Mouse (Mus musculus): Measurements from ENCODE around the gene S1pr5. TPM values are rescaled to one million over a fixed set of nuclear protein-coding genes. Genes with fewer than 3 reads are reported as not detected.

Gene S1pr5
- polyA plus RNA-seq, 1 experiment from 2014 or later = 0.18 TPM

DNA sequence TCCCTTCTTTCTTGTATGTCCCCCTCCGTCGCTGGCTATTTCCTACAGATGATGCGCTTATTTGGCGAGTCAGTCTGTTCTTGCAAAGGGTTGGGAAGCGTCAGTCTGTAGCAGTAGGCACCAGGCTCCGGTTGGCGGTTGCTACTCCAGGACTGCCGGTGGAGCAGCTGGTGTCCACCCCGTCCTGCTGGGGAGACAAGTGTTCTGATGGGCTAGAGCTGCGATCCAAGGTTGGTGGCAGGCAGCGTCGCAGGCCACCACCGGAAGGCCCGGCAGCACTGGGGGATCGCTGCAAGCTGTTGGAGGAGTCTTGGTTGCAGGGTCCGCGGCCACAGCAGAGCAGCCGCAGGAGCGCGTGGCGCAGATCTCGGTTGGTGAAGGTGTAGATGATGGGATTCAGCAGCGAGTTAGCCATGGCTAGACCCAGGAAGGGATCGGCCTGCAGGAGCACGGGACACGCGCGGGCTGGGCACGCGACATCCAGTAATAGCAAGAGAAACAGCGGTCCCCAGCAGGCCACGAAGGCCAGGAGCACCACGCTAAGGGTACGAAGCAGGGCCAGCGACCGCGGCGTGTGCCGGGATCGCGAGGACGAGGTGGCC, 4.3 kb downstream of the S1pr5 start:
- H3K27me3 ChIP-seq (ENCODE audit: control insufficient read depth, insufficient read depth, low read length) = peaks cover 58% of the 10 kb centered on the region
- H3K36me3 ChIP-seq (ENCODE audit: control insufficient read depth, insufficient read depth, low read length) = no peaks in the 10 kb centered on the region
- peak overlapping the region; percentile 39 to 52 for H3K4me3 ChIP-seq (ENCODE audit: control insufficient read depth in 1 of 2, insufficient read depth in 1 of 2, low read depth in 1 of 2, low read length in 2 of 2)
- H3K4me1 ChIP-seq (ENCODE audit: control insufficient read depth in 2 of 2, insufficient read depth in 2 of 2, low read length in 2 of 2) = peaks cover 2 to 15% of the 10 kb centered on the region in 2 experiments; a peak in 2 of 4 replicates
- 0 out of 2 replicates have a peak, but pooled peaks cover 2% of the 10 kb centered on the region for H3K9me3 ChIP-seq (ENCODE audit: control insufficient read depth, low read length)
- no peak overlapping the region for H3K27ac ChIP-seq (replicated peaks in 1 of 2; ENCODE audit: control insufficient read depth in 1 of 2, insufficient read depth in 1 of 2, low read depth in 2 of 2, low read length in 2 of 2)
- ATAC-seq (ENCODE audit: insufficient number of reproducible peaks, insufficient read depth, low FRiP score, low read depth) = no peak
- WGBS = 5% methylated on average over 42 of the region's 42 CpGs
- peak overlapping the region; percentile 95 for H3K4me2 ChIP-seq (ENCODE audit: low read length)
- peak overlapping the region; percentile 58 for H3K9ac ChIP-seq (ENCODE audit: low read length)

DNA sequence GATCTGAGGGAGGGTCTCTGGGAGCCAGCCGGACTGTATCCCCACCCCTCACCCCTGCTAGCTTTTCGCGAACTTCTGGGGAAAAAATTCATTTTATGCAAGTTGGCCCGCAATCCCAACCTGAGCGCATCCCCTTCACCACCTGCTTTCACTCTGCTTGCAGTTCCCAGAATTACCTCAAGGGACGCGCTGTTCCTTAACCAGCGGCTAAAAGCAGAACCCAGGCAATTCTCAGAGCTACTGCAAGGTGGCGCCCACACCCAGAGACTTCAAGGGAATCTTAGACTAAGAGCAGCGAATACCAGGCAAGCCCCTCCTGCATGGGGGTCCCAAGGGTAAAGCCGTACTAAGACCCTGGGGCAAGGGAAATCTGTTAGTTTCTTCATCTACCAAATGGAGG, 6.9 kb downstream of the S1pr5 start:
- Histone ChIP-seq H3K4me2 (ENCODE audit: low read length) (no peak overlapping the region), H3K9ac (ENCODE audit: low read length) (no peak overlapping the region), H3K27ac (replicated peaks in 1 of 2; ENCODE audit: control insufficient read depth in 1 of 2, insufficient read depth in 1 of 2, low read depth in 2 of 2, low read length in 2 of 2) (no peak overlapping the region), H3K4me3 (ENCODE audit: control insufficient read depth in 1 of 2, insufficient read depth in 1 of 2, low read depth in 1 of 2, low read length in 2 of 2) (no peak overlapping the region), H3K27me3 (ENCODE audit: control insufficient read depth, insufficient read depth, low read length) (peaks cover 37% of the 10 kb centered on the region), H3K36me3 (ENCODE audit: control insufficient read depth, insufficient read depth, low read length) (peaks cover 7% of the 10 kb centered on the region), H3K4me1 (ENCODE audit: control insufficient read depth in 2 of 2, insufficient read depth in 2 of 2, low read length in 2 of 2) (peaks cover 9 to 25% of the 10 kb centered on the region in 2 experiments), H3K9me3 (ENCODE audit: control insufficient read depth, low read length) (0 out of 2 replicates have a peak, but pooled peaks cover 2% of the 10 kb centered on the region)
- WGBS = 10% methylated on average over 11 of the region's 11 CpGs
- no peak for ATAC-seq (ENCODE audit: insufficient number of reproducible peaks, insufficient read depth, low FRiP score, low read depth)

GRCm38 (mm10) chr9:21239465-21239848, 8.8 kb downstream of the S1pr5 start:
- H3K27me3 ChIP-seq (ENCODE audit: control insufficient read depth, insufficient read depth, low read length) = peaks cover 18% of the 10 kb centered on the region
- peak overlapping the region; percentile 83 for H3K4me2 ChIP-seq (ENCODE audit: low read length)
- H3K9ac ChIP-seq (ENCODE audit: low read length) = peak overlapping the region; percentile 98
- 0 out of 2 replicates have a peak, but pooled peaks cover 2% of the 10 kb centered on the region for H3K9me3 ChIP-seq (ENCODE audit: control insufficient read depth, low read length)
- H3K4me3 ChIP-seq (ENCODE audit: control insufficient read depth in 1 of 2, insufficient read depth in 1 of 2, low read depth in 1 of 2, low read length in 2 of 2) = peak overlapping the region; percentile 71 to 85
- peaks cover 9 to 22% of the 10 kb centered on the region in 2 experiments for H3K4me1 ChIP-seq (ENCODE audit: control insufficient read depth in 2 of 2, insufficient read depth in 2 of 2, low read length in 2 of 2)
- peak overlapping the region in 1 of 2 experiments; percentile 96; a peak in 3 of 4 replicates for H3K27ac ChIP-seq (replicated peaks in 1 of 2; ENCODE audit: control insufficient read depth in 1 of 2, insufficient read depth in 1 of 2, low read depth in 2 of 2, low read length in 2 of 2)
- WGBS = 37% methylated on average over 4 of the region's 4 CpGs
- peaks cover 24% of the 10 kb centered on the region for H3K36me3 ChIP-seq (ENCODE audit: control insufficient read depth, insufficient read depth, low read length)
- no peak for ATAC-seq (ENCODE audit: insufficient number of reproducible peaks, insufficient read depth, low FRiP score, low read depth)

DNA sequence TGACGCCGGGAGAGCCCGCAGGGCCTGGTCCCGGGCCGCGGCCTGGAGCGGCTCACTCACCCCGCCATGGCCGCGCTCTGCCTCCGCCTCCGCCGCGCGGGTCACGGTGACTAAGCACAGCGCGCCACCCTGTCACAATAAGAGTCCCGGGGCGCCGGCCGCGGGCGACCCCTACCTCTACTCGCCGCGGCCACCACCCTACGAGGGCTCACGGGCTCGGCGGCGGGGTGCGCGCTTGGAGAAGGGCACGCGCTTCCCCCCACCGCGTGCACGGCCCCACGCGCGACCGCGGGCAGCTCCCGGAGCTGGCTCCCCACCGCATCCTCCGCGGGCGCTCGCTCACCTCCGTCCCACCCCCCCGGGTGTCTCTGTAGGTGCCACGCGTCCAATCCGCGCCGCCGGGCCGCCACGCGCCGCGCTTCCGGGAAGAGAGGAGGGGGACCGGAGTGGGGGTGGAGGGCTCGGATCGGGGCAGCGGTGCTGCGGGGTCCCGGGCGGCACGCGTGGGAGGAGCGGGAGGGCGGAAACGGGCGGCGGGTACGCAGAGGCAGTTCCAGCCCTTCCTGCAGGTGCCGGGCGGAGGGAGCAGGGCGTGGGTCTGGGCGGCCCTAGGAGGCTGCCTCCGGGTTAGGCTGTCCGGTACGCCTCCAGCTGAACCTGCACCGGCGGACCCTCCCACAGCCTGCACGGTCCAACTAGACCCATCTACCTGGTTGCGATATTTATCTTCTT, 9.3 kb downstream of the S1pr5 start, which contains the start of gene Keap1:
Gene Keap1, minus strand, starts transcription at position 629 of the 732 bp plus-strand sequence.
- peak within 1 kb of the TSS; percentile 96 for H3K27ac ChIP-seq (replicated peaks in 1 of 2; ENCODE audit: control insufficient read depth in 1 of 2, insufficient read depth in 1 of 2, low read depth in 2 of 2, low read length in 2 of 2)
- peaks cover 12% of the 10 kb centered on the region for H3K27me3 ChIP-seq (ENCODE audit: control insufficient read depth, insufficient read depth, low read length)
- H3K4me3 ChIP-seq (ENCODE audit: control insufficient read depth in 1 of 2, insufficient read depth in 1 of 2, low read depth in 1 of 2, low read length in 2 of 2) = peak within 1 kb of the TSS; percentile 71 to 85
- H3K4me1 ChIP-seq (ENCODE audit: control insufficient read depth in 2 of 2, insufficient read depth in 2 of 2, low read length in 2 of 2) = peaks cover 9 to 17% of the 10 kb centered on the region in 2 experiments
- under 1% methylated on average over 76 of the region's 90 CpGs for WGBS
- H3K36me3 ChIP-seq (ENCODE audit: control insufficient read depth, insufficient read depth, low read length) = peaks cover 30% of the 10 kb centered on the region
- peak; percentile 82 for ATAC-seq (ENCODE audit: insufficient number of reproducible peaks, insufficient read depth, low FRiP score, low read depth)
- H3K9ac ChIP-seq (ENCODE audit: low read length) = peak within 1 kb of the TSS; percentile 98
- peak within 1 kb of the TSS; percentile 83 for H3K4me2 ChIP-seq (ENCODE audit: low read length)
- H3K9me3 ChIP-seq (ENCODE audit: control insufficient read depth, low read length) = 0 out of 2 replicates have a peak, but pooled peaks cover 2% of the 10 kb centered on the region

DNA sequence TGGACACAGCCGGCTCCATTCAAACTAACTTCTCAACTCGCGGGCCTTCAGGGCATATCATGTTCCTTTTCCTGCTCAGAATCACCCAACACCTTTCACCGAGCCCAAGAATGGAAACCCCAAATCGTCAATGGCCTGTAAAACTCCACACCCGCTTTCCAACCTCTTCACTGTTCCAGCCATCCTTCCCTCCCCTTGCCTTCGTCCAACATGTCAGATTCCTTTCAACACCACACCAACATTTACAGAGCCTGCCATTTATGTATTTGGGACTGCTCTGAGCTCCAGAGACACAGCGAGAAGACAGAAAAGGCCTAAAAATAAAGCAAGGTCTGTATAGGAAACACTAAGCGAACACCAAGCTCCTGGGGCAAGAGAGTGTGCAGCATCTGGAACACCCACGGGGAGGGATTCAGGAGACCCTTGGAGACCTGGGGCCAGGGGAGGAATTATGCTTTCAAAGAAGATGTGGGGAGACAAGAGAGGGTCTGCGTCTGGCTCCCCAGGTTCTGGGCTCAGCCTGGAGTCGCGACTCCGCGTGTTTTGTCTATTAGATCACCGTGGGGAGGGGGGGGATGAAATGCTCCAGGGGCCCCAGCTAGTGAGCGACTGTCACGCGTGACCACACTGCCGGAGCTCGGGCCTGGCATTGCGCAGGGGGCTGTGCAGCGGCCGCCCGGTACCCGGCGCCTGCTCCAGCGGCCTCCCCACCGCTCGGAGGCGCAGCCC, 10.1 kb downstream of the S1pr5 start:
- under 1% methylated on average over 31 of the region's 31 CpGs for WGBS
- H3K4me1 ChIP-seq (ENCODE audit: control insufficient read depth in 2 of 2, insufficient read depth in 2 of 2, low read length in 2 of 2) = peaks cover 9 to 16% of the 10 kb centered on the region in 2 experiments

DNA sequence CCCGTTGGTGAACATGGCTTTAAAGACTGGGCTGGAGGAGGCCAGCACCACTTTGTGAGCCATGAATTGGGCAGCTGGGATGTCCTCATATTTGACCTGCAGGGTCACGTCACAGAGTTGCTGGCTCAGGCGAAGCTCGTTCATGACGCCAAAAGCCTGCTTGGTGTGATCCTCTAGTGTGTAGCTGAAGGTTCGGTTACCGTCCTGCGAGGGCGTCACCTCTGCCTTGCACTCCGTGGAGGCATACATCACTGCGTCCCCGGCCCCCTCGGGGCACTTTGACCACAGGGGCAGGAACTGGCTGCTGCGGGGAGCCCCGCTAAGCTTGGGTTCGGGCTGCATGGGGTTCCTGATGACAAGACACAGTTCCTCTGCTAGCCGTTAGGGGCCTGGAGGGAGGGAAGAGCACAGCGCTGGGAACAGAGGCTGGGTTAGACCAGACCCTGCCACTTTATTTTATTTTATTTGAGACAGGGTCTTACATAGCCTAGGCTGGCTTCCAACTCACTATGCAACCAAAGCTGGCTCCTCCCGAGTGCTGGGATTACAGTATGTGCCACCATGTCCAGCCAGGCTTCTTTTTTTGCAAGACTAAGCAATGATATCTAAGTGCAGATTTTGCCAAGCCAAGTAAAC, 10.8 kb downstream of the S1pr5 start:
- no peaks in the 10 kb centered on the region for H3K27me3 ChIP-seq (ENCODE audit: control insufficient read depth, insufficient read depth, low read length)
- H3K27ac ChIP-seq (replicated peaks in 1 of 2; ENCODE audit: control insufficient read depth in 1 of 2, insufficient read depth in 1 of 2, low read depth in 2 of 2, low read length in 2 of 2) = peak overlapping the region; percentile 96
- ATAC-seq (ENCODE audit: insufficient number of reproducible peaks, insufficient read depth, low FRiP score, low read depth) = no peak
- H3K36me3 ChIP-seq (ENCODE audit: control insufficient read depth, insufficient read depth, low read length) = peaks cover 44% of the 10 kb centered on the region
- H3K9ac ChIP-seq (ENCODE audit: low read length) = peak overlapping the region; percentile 98
- 11% methylated on average over 19 of the region's 19 CpGs for WGBS
- peaks cover 9 to 16% of the 10 kb centered on the region in 2 experiments for H3K4me1 ChIP-seq (ENCODE audit: control insufficient read depth in 2 of 2, insufficient read depth in 2 of 2, low read length in 2 of 2)
- peak overlapping the region; percentile 71 to 85 for H3K4me3 ChIP-seq (ENCODE audit: control insufficient read depth in 1 of 2, insufficient read depth in 1 of 2, low read depth in 1 of 2, low read length in 2 of 2)
- peak overlapping the region; percentile 83 for H3K4me2 ChIP-seq (ENCODE audit: low read length)
- no peaks in the 10 kb centered on the region for H3K9me3 ChIP-seq (ENCODE audit: control insufficient read depth, low read length)

More for the DNA sequence above, 10.1 kb downstream of the S1pr5 start:
- H3K9ac ChIP-seq (ENCODE audit: low read length) = peak overlapping the region; percentile 98
- H3K27ac ChIP-seq (replicated peaks in 1 of 2; ENCODE audit: control insufficient read depth in 1 of 2, insufficient read depth in 1 of 2, low read depth in 2 of 2, low read length in 2 of 2) = peak overlapping the region; percentile 96
- H3K9me3 ChIP-seq (ENCODE audit: control insufficient read depth, low read length) = 0 out of 2 replicates have a peak, but pooled peaks cover 2% of the 10 kb centered on the region
- peak overlapping the region; percentile 83 for H3K4me2 ChIP-seq (ENCODE audit: low read length)
- peak overlapping the region; percentile 71 to 85 for H3K4me3 ChIP-seq (ENCODE audit: control insufficient read depth in 1 of 2, insufficient read depth in 1 of 2, low read depth in 1 of 2, low read length in 2 of 2)
- peaks cover 37% of the 10 kb centered on the region for H3K36me3 ChIP-seq (ENCODE audit: control insufficient read depth, insufficient read depth, low read length)
- H3K27me3 ChIP-seq (ENCODE audit: control insufficient read depth, insufficient read depth, low read length) = peaks cover 5% of the 10 kb centered on the region
- ATAC-seq (ENCODE audit: insufficient number of reproducible peaks, insufficient read depth, low FRiP score, low read depth) = peak; percentile 11; the same call in 1 of the 2 replicates

GRCm38 (mm10) chr9:21236991-21237367, 11.3 kb downstream of the S1pr5 start:
- Histone ChIP-seq H3K27ac (replicated peaks in 1 of 2; ENCODE audit: control insufficient read depth in 1 of 2, insufficient read depth in 1 of 2, low read depth in 2 of 2, low read length in 2 of 2) (peak overlapping the region; percentile 96), H3K4me2 (ENCODE audit: low read length) (peak overlapping the region; percentile 83), H3K9ac (ENCODE audit: low read length) (peak overlapping the region; percentile 98), H3K9me3 (ENCODE audit: control insufficient read depth, low read length) (no peaks in the 10 kb centered on the region), H3K27me3 (ENCODE audit: control insufficient read depth, insufficient read depth, low read length) (no peaks in the 10 kb centered on the region), H3K36me3 (ENCODE audit: control insufficient read depth, insufficient read depth, low read length) (peaks cover 49% of the 10 kb centered on the region), H3K4me1 (ENCODE audit: control insufficient read depth in 2 of 2, insufficient read depth in 2 of 2, low read length in 2 of 2) (peaks cover 9 to 16% of the 10 kb centered on the region in 2 experiments), H3K4me3 (ENCODE audit: control insufficient read depth in 1 of 2, insufficient read depth in 1 of 2, low read depth in 1 of 2, low read length in 2 of 2) (peak overlapping the region; percentile 71 to 85; a peak in 2 of 4 replicates)
- 83% methylated on average over 25 of the region's 25 CpGs for WGBS
- no peak for ATAC-seq (ENCODE audit: insufficient number of reproducible peaks, insufficient read depth, low FRiP score, low read depth)

Data from heart, embryonic 14.5 days (tissue).